Mouse (Mus musculus) adipocyte (in vitro differentiated cells): ENCODE results near the gene Ppm1m.

Source experiments
- DNase-seq: peaks from one replicate; pipeline ENCODE4 v3.0.0-alpha.2; 2016; ENCODE audit warnings: low spot score

Ppm1m gene

DNA sequence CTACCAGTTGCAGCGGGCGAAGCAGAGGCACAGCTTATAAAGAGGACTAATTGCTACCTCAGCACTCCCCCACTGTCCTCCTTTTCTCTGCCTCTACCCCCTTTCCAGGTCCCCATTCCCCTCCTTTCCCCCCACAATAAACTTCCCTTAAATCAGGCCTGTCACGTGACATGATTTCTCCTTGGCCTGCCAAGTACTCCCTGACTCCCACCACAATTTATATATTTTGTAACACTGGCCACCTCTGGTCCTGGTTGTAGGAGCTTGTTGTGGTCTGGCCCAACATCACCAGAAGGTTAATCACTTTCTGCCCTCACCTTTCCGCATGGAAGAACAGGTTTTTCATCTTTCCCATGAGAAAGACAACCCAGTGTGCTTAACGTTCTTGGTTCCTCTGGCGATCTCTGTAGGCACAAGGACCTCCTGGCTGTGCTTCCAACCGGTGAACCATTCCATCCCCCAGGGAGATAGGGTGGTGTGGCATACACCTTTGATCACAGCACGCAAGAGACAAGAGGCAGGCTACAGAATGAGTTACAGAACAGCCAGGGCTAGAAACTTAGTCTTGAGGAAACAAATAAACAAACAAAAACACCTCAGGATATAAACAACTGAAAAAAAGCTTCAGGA, 21.5 kb upstream of the Ppm1m start:
- DNase-seq, result no peak

- no peak for DNase-seq
Observed at GRCm38 (mm10) chr9:106216971-106217370, 17.4 kb upstream of the Ppm1m start.

- no peak for DNase-seq
Observed at GRCm38 (mm10) chr9:106215341-106216125, 16.0 kb upstream of the Ppm1m start.

- no peak for DNase-seq
Observed at GRCm38 (mm10) chr9:106212594-106212981, 13.0 kb upstream of the Ppm1m start.

GRCm38 (mm10) chr9:106211680-106212593, 12.4 kb upstream of the Ppm1m start:
- peak; percentile 75 for DNase-seq

- no peak for DNase-seq
Observed at GRCm38 (mm10) chr9:106210853-106211609, 11.5 kb upstream of the Ppm1m start.

- peak; percentile 81 for DNase-seq
Observed at GRCm38 (mm10) chr9:106209954-106210353, 10.4 kb upstream of the Ppm1m start.

DNA sequence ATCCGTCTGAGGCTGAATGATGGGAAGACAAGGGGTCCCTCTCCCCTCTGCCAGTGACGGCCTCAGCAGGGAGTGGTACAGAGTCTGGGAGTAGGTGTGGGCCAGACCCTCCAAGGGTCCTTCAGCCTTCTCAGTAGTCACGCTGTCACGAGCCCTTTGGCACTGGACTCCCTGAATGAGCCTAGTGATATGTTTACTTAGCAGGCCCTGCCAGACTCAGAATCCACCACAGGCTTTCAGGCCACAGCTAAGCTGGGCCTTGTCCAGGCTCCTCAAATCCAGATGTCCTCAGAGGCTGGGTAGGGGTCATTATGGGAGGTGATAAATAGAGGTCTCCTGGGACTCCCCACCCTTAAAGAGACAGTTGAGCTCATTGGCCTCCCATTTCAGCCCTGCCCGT, 8.6 kb upstream of the Ppm1m start:
- peak; percentile 72 for DNase-seq

DNA sequence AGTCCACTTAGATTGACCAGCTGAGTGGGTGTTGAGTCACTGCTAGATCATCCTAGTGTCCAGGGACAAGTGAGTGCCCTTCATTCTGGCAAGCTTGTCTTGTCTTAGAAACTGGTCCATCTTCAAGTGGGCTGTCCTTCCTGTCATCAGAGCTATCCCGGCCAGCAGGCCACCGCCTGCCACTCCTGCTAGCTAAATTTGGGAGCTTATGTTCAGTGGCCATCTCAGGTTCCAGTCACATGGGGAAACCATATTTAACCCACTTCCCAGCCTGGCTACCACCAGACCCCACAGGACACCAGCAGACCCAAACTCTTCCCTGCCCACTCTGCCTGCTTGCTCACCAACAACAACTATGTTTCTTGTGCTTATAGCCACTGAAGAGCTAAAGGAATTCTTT, 7.0 kb upstream of the Ppm1m start:
- DNase-seq, result no peak

GRCm38 (mm10) chr9:106205713-106206290, 6.3 kb upstream of the Ppm1m start:
- no peak for DNase-seq

DNA sequence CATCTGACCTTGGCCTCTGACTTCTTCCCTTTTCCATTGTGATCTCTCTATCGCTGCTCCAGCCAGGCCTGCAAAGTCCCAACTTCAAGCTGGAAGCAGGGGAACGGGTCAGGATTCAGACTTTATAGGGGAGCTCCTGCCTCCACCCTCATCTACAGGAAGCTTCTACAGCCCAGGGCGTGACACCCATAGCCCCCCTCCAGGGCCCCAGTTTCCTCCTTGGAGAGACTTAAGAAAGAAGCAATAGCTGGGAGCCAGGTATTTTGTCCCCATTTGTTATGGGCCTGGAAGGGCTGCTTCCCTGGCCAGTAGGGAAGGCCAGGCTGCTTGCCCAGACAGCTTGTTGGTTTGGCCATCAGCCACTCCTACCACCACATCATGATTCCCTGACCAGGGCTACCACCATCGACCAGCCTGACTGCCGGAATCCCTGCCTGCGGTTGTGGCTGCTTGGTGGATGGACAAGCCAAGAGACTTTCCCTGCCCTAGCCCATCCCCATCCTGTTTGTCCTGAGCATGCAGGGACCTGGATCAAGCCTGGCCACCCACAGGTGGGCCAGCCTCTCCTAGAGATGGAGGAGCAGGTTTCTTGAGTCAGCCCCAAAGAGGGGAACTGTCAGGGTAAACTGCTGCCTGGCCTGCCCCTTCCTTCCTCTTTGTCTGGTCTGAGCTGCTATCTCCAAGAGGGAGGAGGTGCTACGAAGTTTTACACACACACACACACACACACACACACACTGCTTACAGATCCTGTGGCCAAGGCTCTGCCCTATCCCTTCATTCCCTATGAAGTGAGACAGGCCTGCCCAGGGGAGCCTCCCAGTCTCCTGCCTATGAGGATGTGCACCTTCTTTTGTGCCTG, 4.7 kb upstream of the Ppm1m start:
- DNase-seq, result no peak

DNA sequence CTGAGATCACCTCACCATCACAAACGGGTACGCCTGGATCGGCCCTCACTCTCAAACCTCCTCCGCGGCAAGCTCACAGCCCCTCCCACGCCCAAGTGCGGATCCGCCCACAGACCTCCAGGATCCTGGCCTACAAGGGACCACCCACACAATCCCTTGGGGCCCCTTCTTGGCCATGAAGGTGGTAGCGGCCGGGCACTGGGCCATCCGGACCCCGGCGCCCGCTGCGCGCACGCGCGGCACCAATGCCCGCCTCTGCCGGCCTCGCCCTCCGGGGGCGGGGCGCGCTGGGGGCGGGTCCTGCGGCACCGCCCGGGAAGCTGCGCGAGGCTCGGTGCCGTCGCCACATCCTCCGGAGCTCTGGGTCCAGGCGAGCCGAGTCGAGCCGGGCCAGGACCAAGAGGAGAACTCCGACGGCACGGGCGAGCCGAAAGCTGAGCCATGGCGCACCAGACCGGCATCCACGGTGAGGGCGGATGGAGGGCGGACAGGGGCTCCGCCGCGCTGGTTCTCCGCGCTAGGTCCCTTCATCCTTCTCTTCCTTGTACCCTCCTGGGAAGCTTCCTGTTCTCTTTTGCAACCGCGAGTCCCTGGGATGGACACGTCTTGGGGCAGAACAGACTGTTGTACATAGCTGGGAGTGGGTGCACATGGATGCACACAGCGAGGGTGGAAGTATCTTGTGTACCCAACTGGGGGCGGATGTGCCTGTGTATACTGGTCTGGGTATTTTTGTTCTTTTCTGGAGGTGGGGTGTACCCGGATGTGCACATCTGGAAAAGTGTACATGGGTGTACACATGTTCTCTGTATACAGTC, 3.5 kb upstream of the Ppm1m start, which contains the start of gene Twf2:
Gene Twf2, plus strand, starts transcription at position 290 of the 818 bp plus-strand sequence.
- peak; percentile 82 for DNase-seq

DNA sequence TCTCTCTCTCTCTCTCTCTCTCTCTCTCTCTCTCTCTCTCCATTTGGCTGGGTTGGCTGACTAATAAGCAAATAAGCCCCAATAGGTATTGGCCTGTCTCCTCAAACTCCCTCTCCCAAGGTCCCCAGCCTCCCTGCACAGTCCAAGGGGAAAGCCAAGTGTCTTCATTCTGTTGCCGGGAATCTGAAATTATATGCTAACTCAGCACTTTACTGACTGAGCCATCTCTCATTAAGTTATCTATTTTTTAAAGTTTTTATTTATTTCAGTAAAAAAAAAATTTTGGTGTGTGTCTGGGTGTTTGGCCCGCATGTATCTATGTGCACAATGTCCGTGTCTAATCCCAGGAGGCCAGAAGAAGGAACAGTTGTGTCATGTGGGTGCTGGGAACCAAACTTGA, 2.3 kb upstream of the Ppm1m start:
- no peak for DNase-seq

- peak; percentile 53 for DNase-seq
Observed at GRCm38 (mm10) chr9:106198962-106199458, 536 bp downstream of the Ppm1m start.

- no peak for DNase-seq
Observed at GRCm38 (mm10) chr9:106197732-106198131, 1.8 kb downstream of the Ppm1m start.

DNA sequence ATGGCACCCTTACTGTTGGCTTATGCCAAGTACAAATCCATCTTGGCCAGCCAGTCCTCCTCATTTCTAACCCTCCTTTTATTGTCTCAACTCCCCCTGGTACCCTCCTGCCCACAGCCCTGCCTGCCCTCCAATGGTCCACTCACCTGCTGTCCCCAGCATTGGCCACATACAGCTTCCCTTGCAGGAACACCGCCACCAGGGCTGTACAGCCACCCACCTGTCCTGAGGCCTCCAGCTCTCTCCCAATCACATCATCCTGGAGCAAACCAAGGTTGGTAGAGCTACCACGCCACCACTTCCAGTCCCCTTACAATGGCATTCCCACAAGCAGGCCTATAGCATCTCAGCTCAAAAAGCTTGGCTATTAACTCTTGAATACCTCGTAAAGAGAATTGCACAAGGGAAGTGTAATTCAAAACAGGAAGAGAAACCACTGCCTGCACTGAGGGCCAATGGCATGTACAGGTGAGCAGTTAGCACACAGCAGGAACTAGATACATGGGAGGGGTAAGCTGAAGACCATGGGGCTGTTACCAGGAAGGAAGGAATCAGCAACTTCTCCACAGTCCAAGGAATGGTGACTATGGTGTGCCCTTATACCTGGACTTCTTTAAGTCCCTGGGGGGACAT, 2.3 kb downstream of the Ppm1m start:
- DNase-seq, result no peak

- no peak for DNase-seq
Observed at GRCm38 (mm10) chr9:106195693-106196092, 3.9 kb downstream of the Ppm1m start.

DNA sequence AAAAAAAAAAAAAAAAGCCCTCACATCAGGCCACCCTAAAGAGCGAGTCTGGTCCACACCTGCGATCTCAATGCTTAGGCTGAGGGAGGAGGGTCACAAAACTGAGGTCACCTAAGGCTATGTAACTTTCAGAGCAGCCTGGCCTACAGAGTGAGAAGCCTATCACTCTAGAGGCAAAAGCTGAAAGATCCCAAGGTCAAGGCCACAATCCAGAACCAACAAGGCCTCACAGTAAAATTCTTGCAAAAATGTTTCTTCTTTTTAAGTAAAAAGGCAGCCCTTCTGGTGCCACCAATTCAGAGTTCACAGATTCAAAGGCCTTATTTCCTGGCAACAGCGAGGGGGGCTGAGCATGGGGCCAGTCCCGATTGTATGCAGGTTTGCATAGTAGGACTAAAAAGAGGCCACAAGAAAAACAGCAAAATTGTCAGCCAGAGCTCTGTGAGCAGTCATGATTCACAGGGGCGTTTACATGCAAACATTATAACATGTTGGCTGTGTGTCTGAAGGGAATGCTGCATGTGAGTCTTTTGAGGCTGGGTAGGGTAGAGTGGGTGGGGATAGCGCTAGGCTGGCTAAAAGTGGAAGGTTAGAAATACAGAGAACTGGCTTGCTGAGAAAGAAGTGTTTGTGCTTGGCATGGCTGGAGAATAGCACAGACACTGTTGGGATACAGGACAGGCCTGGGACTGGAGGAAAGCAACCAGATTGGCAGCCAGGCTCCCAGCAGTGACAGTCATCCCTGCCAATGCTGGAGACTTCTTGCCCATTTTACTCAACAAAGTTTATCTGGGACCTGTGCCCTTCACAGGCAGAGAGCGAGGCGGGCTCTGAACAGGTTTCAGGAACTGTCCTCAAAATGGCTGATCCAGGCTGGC, 5.4 kb downstream of the Ppm1m start:
- peak; percentile 81 for DNase-seq
